Mouse (Mus musculus) cerebellum, adult 2 months (tissue): ENCODE results near the gene Serinc1. TPM values are rescaled to one million over a fixed set of nuclear protein-coding genes. Genes with fewer than 3 reads are reported as not detected.
A peak's percentile ranks its signal among the peaks of the same experiment; 100 is the strongest.

Source experiments
- DNase-seq, 2 experiments: peaks; one replicate each; pipeline ENCODE4 v3.0.0; 2021
- H3K27ac ChIP-seq: fragments of 200-500 bp; 2 replicates; pipeline ENCODE4 v1.5.1; 2012; ENCODE audit warnings: low read length, control low read depth, inconsistent platforms; ENCODE audit not compliant: insufficient read depth
- H3K27me3 ChIP-seq: fragments of 200-500 bp; 2 replicates; pipeline ENCODE4 v1.6.1; 2012; ENCODE audit warnings: inconsistent platforms, mild to moderate bottlenecking, low read length, moderate library complexity; ENCODE audit not compliant: control insufficient read depth, insufficient read depth
- H3K4me1 ChIP-seq: fragments of 200-500 bp; 2 replicates; pipeline ENCODE4 v1.6.1; 2011; ENCODE audit warnings: low read length; ENCODE audit not compliant: control insufficient read depth, insufficient read depth
- H3K4me3 ChIP-seq: fragments of 200-500 bp; replicated peaks from 2 replicates; pipeline ENCODE3; 2011; ENCODE audit warnings: mild to moderate bottlenecking, low read depth, low read length, control low read depth; ENCODE audit not compliant: insufficient read depth
- CTCF ChIP-seq: fragments of 200-500 bp; IDR thresholded peaks from 2 replicates; pipeline ENCODE4 v1.5.1; 2011; ENCODE audit warnings: low read depth, mild to moderate bottlenecking, control low read depth, low read length, moderate library complexity, borderline replicate concordance; ENCODE audit not compliant: insufficient read depth
- POLR2A ChIP-seq: fragments of 200-500 bp; IDR thresholded peaks from 2 replicates; pipeline ENCODE4 v1.6.1; 2011; ENCODE audit warnings: low read length, control low read depth, borderline replicate concordance; ENCODE audit not compliant: insufficient read depth
- WGBS: fragments of 180-500 bp; shearing (Covaris S2); methylation state at CpG from one replicate; pipeline ENCODE4 v1.1.7; 2018; 5-methylcytosine and 5-hydroxymethylcytosine counted together
- polyA plus RNA-seq: library from polyadenylated mRNA; depleted of rRNA; stranded (reverse); fragments of >200 nt; gene quantifications from 2 replicates; pipeline ENCODE4 v1.2.3, GENCODE M21; 2012; rRNA removed

Gene Serinc1
- polyA plus RNA-seq, 1 experiment = 581 TPM

- H3K27ac ChIP-seq = no peak overlapping the region
- H3K4me1 ChIP-seq = peaks cover 2% of the 10 kb centered on the region
- DNase-seq = no peak
- no peak for TF ChIP-seq CTCF
- TF ChIP-seq POLR2A = no peak
- H3K4me3 ChIP-seq = no peak overlapping the region
- H3K27me3 ChIP-seq = no peaks in the 10 kb centered on the region
These were observed 43.7 kb downstream of the Serinc1 start for GRCm38 (mm10) chr10:57488591-57488990.

GRCm38 (mm10) chr10:57487201-57487600 is 45.1 kb downstream of the Serinc1 start:
- Histone ChIP-seq H3K4me3 (peak overlapping the region; percentile 97), H3K27me3 (no peaks in the 10 kb centered on the region), H3K4me1 (peaks cover 2% of the 10 kb centered on the region), H3K27ac (no peak overlapping the region)
- no peak for DNase-seq
- 1% methylated on average over 8 of the region's 8 CpGs for WGBS
- TF ChIP-seq POLR2A = no peak
- no peak for TF ChIP-seq CTCF

GRCm38 (mm10) chr10:57486542-57487071 is 45.7 kb downstream of the Serinc1 start:
- Histone ChIP-seq H3K4me3 (peak overlapping the region; percentile 97), H3K27ac (peak overlapping the region; percentile 68), H3K27me3 (no peaks in the 10 kb centered on the region), H3K4me1 (peaks cover 2% of the 10 kb centered on the region)
- no peak for TF ChIP-seq POLR2A
- no peak for DNase-seq
- WGBS = under 1% methylated on average over 65 of the region's 65 CpGs

DNA sequence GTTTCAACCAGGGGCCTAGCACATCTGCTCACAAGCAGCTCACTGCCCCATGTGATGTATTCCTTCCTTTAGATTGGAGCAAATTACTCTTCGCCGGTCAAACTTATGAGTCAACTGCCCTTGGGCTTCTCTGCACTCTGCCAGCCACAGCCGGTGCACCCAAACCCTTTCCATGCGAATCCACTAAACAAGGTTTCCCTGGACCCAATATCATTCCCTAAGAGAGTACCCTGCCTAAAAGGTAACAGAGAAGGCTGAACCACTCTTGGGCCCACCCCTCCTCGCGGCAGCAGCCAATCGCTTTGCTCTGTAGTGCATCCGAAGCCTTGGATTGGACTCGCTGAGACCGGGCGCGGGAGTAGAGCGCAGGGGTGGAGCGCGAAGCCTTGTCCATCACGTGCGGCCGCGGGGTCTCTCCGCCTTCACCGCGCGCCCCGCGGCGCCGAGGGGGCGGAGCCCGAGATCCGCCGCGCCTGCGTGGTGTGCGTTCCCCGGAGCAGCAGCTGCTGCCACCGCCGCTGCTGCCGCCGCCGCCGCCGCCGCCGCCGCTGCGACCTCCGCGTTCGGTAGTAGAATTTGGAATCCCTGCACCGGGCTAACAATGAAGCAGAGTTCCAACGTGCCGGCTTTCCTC is 46.3 kb downstream of the Serinc1 start, which contains the start of gene Hsf2:
Gene Hsf2, plus strand, starts transcription at position 478 of the 634 bp plus-strand sequence.
- Histone ChIP-seq H3K4me1 (peaks cover 2% of the 10 kb centered on the region), H3K27me3 (no peaks in the 10 kb centered on the region), H3K4me3 (peak within 1 kb of the TSS; percentile 97), H3K27ac (peak within 1 kb of the TSS; percentile 68)
- TF ChIP-seq CTCF = no peak
- TF ChIP-seq POLR2A = 0 out of 2 replicates have a peak, but pooled peaks have one; percentile 2
- under 1% methylated on average over 51 of the region's 52 CpGs for WGBS
- peak; percentile 95 to 98 for DNase-seq

GRCm38 (mm10) chr10:57484741-57485140 is 47.6 kb downstream of the Serinc1 start:
- no peaks in the 10 kb centered on the region; the same call in 1 of the 2 replicates for H3K4me1 ChIP-seq
- no peak overlapping the region for H3K27ac ChIP-seq
- WGBS = 78% methylated on average over 3 of the region's 3 CpGs
- TF ChIP-seq CTCF = no peak
- no peaks in the 10 kb centered on the region for H3K27me3 ChIP-seq
- no peak for DNase-seq
- no peak overlapping the region for H3K4me3 ChIP-seq

DNA sequence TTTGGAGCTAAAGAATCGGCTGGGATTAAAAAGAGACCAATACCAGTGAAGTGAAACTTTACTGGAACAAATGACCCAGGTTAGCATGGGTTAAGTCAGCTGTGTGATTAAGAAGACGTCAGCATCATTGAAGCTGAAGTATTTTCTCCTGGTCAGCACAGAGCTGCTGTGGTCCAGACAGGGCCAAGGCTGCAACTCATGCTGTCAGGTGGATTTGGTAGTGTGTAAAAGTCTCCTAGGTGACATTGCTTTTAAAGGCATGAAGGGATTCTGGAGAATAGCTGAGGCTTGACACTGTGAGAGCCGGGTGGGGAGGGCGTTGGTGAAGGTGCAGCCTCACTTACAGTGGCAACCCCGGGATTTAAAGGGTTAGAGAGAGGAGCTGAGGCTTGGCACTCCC is 50.6 kb downstream of the Serinc1 start:
- 35% methylated on average over 5 of the region's 5 CpGs for WGBS
- no peak overlapping the region for H3K4me3 ChIP-seq
- no peak for TF ChIP-seq CTCF
- TF ChIP-seq POLR2A = no peak
- H3K27ac ChIP-seq = 0 out of 2 replicates have a peak overlapping the region, but pooled peaks have one; percentile 3
- DNase-seq = no peak
- H3K27me3 ChIP-seq = no peaks in the 10 kb centered on the region
- H3K4me1 ChIP-seq = no peaks in the 10 kb centered on the region

DNA sequence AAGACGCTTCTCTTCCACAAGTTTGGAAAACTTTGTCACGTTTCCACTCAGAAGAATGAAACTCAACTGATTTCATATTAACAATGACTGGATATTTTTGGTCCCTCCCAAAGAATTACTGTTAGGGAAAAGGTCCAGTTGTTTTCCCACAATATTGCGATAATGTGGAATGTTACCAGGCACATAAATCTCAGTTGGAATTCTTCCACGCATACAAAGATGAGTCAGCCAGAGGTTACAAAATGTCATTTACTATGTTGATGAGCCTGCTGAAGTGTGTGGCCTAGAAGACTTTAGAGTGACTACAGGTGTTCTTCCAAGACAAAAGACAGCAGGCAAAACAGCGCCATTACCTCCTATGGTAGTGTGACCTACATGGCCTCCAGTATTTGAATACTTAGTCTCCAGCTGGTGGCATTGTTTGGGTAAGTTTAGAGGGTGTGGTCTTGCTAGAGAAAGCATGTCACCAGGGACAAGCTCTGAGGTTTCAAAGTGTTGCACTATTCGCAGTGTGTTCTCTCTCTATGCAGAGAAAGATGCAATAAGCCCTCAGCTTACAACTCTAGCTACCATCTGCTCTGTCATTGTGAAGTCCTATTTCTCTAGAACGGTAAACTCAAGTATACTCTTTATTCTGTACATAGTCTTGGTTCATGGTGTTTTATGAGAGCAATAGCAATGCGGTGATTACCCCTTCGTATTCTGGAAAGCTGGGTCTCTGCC is 55.0 kb downstream of the Serinc1 start:
- WGBS = 74% methylated on average over 9 of the region's 9 CpGs
- no peak overlapping the region for H3K4me3 ChIP-seq
- no peak overlapping the region for H3K27ac ChIP-seq
- no peaks in the 10 kb centered on the region for H3K4me1 ChIP-seq
- TF ChIP-seq POLR2A (no peak), CTCF (no peak)
- no peak for DNase-seq
- no peaks in the 10 kb centered on the region for H3K27me3 ChIP-seq

Other genes with a start within 250 kb of the Serinc1 start
- 22.8 and 23.4 TPM in 2 replicates for gene Hsf2, start 46.1 kb downstream of the Serinc1 start, polyA plus RNA-seq
- gene Pkib, start 99.5 kb upstream of the Serinc1 start, polyA plus RNA-seq = 89.3 and 98.1 TPM in 2 replicates